8 mouse cellular contexts compared by ENCODE assay signal in genomic region chr9:68888670-68889069, GRCm38 (mm10).
DNase-seq lines count a peak whose midpoint lies in the region; ATAC-seq lines count a peak whose summit lies in the region.

No protein-coding gene starts in this region.

- no peak overlapping the region for H3K9ac ChIP-seq in forebrain, embryonic 13.5 days

- H3K36me3 ChIP-seq in forebrain, embryonic 13.5 days (ENCODE audit: poor library complexity, severe bottlenecking) = no peaks in the 10 kb centered on the region
- H3K36me3 ChIP-seq in forebrain, embryonic 10.5 days (replicated peaks) = no peaks in the 10 kb centered on the region

- intact Hi-C loops in heart, postnatal 14 days (cut with DNase I) = no loop called here

- H3K27me3 ChIP-seq in forebrain, embryonic 13.5 days = no peaks in the 10 kb centered on the region
- peaks cover 12% of the 10 kb centered on the region; the same call in 1 of the 2 replicates for H3K27me3 ChIP-seq in forebrain, embryonic 10.5 days (ENCODE audit: poor library complexity, severe bottlenecking)

- H3K27ac ChIP-seq in forebrain, embryonic 13.5 days = 0 out of 2 replicates have a peak overlapping the region, but pooled peaks have one; percentile 1
- no peak overlapping the region for H3K27ac ChIP-seq in forebrain, embryonic 10.5 days

- peak overlapping the region; percentile 24 for H3K4me2 ChIP-seq in forebrain, embryonic 13.5 days

- peak; percentile 66 for ATAC-seq in forebrain, embryonic 13.5 days
- no peak for ATAC-seq in activated CD4-positive, CD25-positive, alpha-beta regulatory T cell, adult 4 months

- WGBS in forebrain, embryonic 13.5 days = 22% methylated on average over 8 of the region's 8 CpGs
- 66% methylated on average over 8 of the region's 8 CpGs for WGBS in forebrain, embryonic 10.5 days

- DNase-seq in forebrain, embryonic 10.5 days (ENCODE audit: extremely low spot score, low spot score) = no peak
- peak; percentile 79 to 82 for DNase-seq in right cerebral cortex, postnatal 10 days (ENCODE audit: low spot score in 2 of 2)
- DNase-seq in right cerebral cortex, adult 2 months (ENCODE audit: low spot score in 2 of 2) = no peak
- peak; percentile 71 to 83 for DNase-seq in heart, postnatal 14 days
- peak; percentile 45 to 51 for DNase-seq in layer of hippocampus, postnatal 14 days (ENCODE audit: low spot score in 2 of 2)
- peak; percentile 53 for DNase-seq in skeletal muscle tissue, adult 2 months (ENCODE audit: low read depth, low spot score)

- peaks cover 13% of the 10 kb centered on the region for H3K4me1 ChIP-seq in forebrain, embryonic 13.5 days
- H3K4me1 ChIP-seq in forebrain, embryonic 10.5 days = peaks cover 15% of the 10 kb centered on the region

- no peak overlapping the region for H3K4me3 ChIP-seq in forebrain, embryonic 13.5 days
- no peak overlapping the region for H3K4me3 ChIP-seq in forebrain, embryonic 10.5 days

- no peaks in the 10 kb centered on the region for H3K9me3 ChIP-seq in forebrain, embryonic 13.5 days (replicated peaks)
- H3K9me3 ChIP-seq in forebrain, embryonic 10.5 days = no peaks in the 10 kb centered on the region

Comparison
In these comparisons a context has a peak if more than half of its experiments do, and no peak if none do; other contexts are left out.
1. DNase-seq: peak in right cerebral cortex, postnatal 10 days (2 of 2), heart, postnatal 14 days (2 of 2), layer of hippocampus, postnatal 14 days (2 of 2) and skeletal muscle tissue, adult 2 months (single experiment); none in forebrain, embryonic 10.5 days (single experiment) and right cerebral cortex, adult 2 months (0 of 2).